Mouse (Mus musculus) megakaryocyte, embryonic 14.5 days (primary cell): ENCODE results near the gene Mbtps2. TPM values are rescaled to one million over a fixed set of nuclear protein-coding genes. Genes with fewer than 3 reads are reported as not detected.

ENCODE experiments used
- H3K27me3 ChIP-seq: replicated peaks from 2 replicates; pipeline ENCODE3; 2012; ENCODE audit warnings: inconsistent platforms
- H3K36me3 ChIP-seq: replicated peaks from 2 replicates; pipeline ENCODE3; 2012; ENCODE audit warnings: low read length, inconsistent platforms, mixed read lengths
- H3K4me1 ChIP-seq: 2 replicates; pipeline ENCODE4 v1.6.1; 2012; ENCODE audit warnings: inconsistent platforms
- H3K4me3 ChIP-seq: replicated peaks from 2 replicates; pipeline ENCODE3; 2012; ENCODE audit warnings: moderate library complexity, mild to moderate bottlenecking, inconsistent platforms
- H3K9me3 ChIP-seq: 2 replicates; pipeline ENCODE4 v1.6.1; 2012; ENCODE audit warnings: inconsistent platforms
- FLI1 ChIP-seq: IDR thresholded peaks from 2 replicates; pipeline ENCODE4 v1.6.1; 2012; ENCODE audit warnings: low read length, inconsistent platforms, mixed read lengths
- GATA1 ChIP-seq: IDR thresholded peaks from 3 replicates; pipeline ENCODE4 v1.6.1; 2012; ENCODE audit warnings: mixed read lengths, low read length, inconsistent platforms, borderline replicate concordance
- polyA plus RNA-seq: library from polyadenylated mRNA; stranded (reverse); fragments of >175 nt; gene quantifications from 2 replicates; pipeline ENCODE4 v1.2.3, GENCODE M21; 2012; ENCODE audit warnings: low replicate concordance; ENCODE audit not compliant: insufficient read depth

Mbtps2 gene
- polyA plus RNA-seq, 1 experiment = 1.4 TPM

GRCm38 (mm10) chrX:157547082-157547481, 51.4 kb downstream of the Mbtps2 start:
- no peaks in the 10 kb centered on the region for H3K4me1 ChIP-seq
- H3K36me3 ChIP-seq = peaks cover 22% of the 10 kb centered on the region
- no peaks in the 10 kb centered on the region for H3K9me3 ChIP-seq
- H3K27me3 ChIP-seq = no peaks in the 10 kb centered on the region
- H3K4me3 ChIP-seq = no peak overlapping the region
- TF ChIP-seq FLI1 (no peak), GATA1 (no peak)

DNA sequence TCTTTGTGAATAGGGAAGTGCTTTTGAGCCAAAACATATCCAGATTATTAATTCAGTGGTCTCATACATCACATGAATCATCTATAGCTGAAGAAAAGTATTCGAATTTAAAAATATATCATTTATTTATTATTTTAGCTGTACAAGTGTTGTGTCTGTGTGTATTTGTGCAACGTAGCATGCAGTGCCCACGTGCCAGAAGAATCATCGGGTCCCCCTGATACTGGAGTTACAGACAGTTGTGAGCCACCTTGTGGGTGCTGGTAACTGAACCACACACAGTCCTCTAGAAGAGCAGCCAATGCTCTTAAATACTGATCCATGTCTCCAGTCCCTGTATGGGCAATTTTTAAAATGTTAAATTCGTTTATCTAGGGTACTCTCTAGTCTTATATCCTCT, 92.1 kb downstream of the Mbtps2 start:
- TF ChIP-seq FLI1 (no peak), GATA1 (no peak)
- Histone ChIP-seq H3K4me1 (peaks cover 3% of the 10 kb centered on the region; the same call in 1 of the 2 replicates), H3K36me3 (no peaks in the 10 kb centered on the region), H3K4me3 (no peak overlapping the region), H3K9me3 (0 out of 2 replicates have a peak, but pooled peaks cover 5% of the 10 kb centered on the region), H3K27me3 (peaks cover 7% of the 10 kb centered on the region)

GRCm38 (mm10) chrX:157504506-157504905, 94.0 kb downstream of the Mbtps2 start:
- H3K27me3 ChIP-seq = peaks cover 9% of the 10 kb centered on the region
- peaks cover 3% of the 10 kb centered on the region; the same call in 1 of the 2 replicates for H3K4me1 ChIP-seq
- TF ChIP-seq GATA1 (no peak), FLI1 (no peak)
- H3K36me3 ChIP-seq = no peaks in the 10 kb centered on the region
- H3K4me3 ChIP-seq = no peak overlapping the region
- 0 out of 2 replicates have a peak, but pooled peaks cover 5% of the 10 kb centered on the region for H3K9me3 ChIP-seq

GRCm38 (mm10) chrX:157501871-157502270, 96.6 kb downstream of the Mbtps2 start:
- no peak for TF ChIP-seq GATA1
- no peak for TF ChIP-seq FLI1

GRCm38 (mm10) chrX:157500004-157500403, 98.5 kb downstream of the Mbtps2 start:
- H3K36me3 ChIP-seq = no peaks in the 10 kb centered on the region
- H3K9me3 ChIP-seq = 0 out of 2 replicates have a peak, but pooled peaks cover 5% of the 10 kb centered on the region
- peaks cover 9% of the 10 kb centered on the region for H3K27me3 ChIP-seq
- no peak overlapping the region for H3K4me3 ChIP-seq
- TF ChIP-seq GATA1 = no peak
- no peak for TF ChIP-seq FLI1
- 0 out of 2 replicates have a peak, but pooled peaks cover 3% of the 10 kb centered on the region for H3K4me1 ChIP-seq

More at GRCm38 (mm10) chrX:157501871-157502270, 96.6 kb downstream of the Mbtps2 start:
- peaks cover 9% of the 10 kb centered on the region for H3K27me3 ChIP-seq
- no peak overlapping the region for H3K4me3 ChIP-seq
- H3K9me3 ChIP-seq = 0 out of 2 replicates have a peak, but pooled peaks cover 5% of the 10 kb centered on the region
- 0 out of 2 replicates have a peak, but pooled peaks cover 3% of the 10 kb centered on the region for H3K4me1 ChIP-seq
- no peaks in the 10 kb centered on the region for H3K36me3 ChIP-seq

GRCm38 (mm10) chrX:157493159-157493558, 105.4 kb downstream of the Mbtps2 start:
- peaks cover 5% of the 10 kb centered on the region; the same call in 1 of the 2 replicates for H3K4me1 ChIP-seq
- no peak overlapping the region for H3K4me3 ChIP-seq
- peaks cover 11% of the 10 kb centered on the region for H3K27me3 ChIP-seq
- H3K36me3 ChIP-seq = no peaks in the 10 kb centered on the region
- TF ChIP-seq GATA1 (no peak), FLI1 (no peak)
- H3K9me3 ChIP-seq = peaks cover 13% of the 10 kb centered on the region; the same call in 1 of the 2 replicates

DNA sequence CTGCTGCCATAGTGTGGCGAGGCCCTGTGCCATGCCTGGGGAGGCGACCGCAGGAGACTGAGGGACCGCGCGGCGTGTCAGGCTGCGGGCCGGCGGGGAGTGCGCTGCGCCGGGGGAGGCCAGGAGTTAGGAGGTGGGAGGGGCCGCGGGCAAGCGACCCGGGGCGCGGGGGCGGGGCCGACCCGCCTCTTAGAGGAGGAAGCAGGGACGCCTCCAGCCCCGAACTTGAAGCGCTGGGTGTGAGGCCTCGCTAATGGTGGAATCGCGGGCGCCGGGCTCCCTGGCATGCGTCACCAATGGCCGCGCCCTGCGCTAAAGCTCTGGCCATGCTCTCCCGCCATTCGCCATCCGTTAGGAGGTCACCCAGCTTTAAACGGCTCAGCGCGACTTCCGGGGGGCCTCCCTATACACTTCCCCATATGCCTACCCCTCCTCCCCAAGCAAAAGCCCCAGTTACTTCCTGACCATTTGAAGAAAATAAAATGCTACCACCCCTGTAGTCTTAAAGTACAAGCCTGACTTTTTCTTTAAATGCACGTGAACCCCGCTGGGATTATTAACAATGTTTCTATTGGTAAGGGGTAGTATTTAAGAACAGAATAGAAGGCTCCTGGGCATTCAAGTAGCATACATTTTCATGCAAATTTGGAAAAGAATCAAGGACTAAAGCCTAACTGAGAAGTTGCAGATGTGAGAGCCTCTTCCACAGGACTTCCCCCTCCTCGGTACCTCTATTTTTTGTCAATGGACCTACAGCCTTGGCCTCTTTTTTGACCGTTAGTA, 106.4 kb downstream of the Mbtps2 start, which contains the start of gene Sms:
Sms (minus strand) TSS at position 344 of the 783 bp plus-strand sequence.
- peaks cover 13% of the 10 kb centered on the region; the same call in 1 of the 2 replicates for H3K9me3 ChIP-seq
- H3K27me3 ChIP-seq = peaks cover 9% of the 10 kb centered on the region
- peak within 1 kb of the TSS; percentile 93 for H3K4me3 ChIP-seq
- peaks cover 14% of the 10 kb centered on the region; the same call in 1 of the 2 replicates for H3K4me1 ChIP-seq
- TF ChIP-seq FLI1 (no peak), GATA1 (no peak)
- no peaks in the 10 kb centered on the region for H3K36me3 ChIP-seq

GRCm38 (mm10) chrX:157491145-157491935, 107.2 kb downstream of the Mbtps2 start:
- TF ChIP-seq FLI1 = no peak
- TF ChIP-seq GATA1 = no peak
- Histone ChIP-seq H3K9me3 (peaks cover 13% of the 10 kb centered on the region; the same call in 1 of the 2 replicates), H3K4me1 (peaks cover 18% of the 10 kb centered on the region; the same call in 1 of the 2 replicates), H3K27me3 (peaks cover 8% of the 10 kb centered on the region), H3K4me3 (peak overlapping the region; percentile 93), H3K36me3 (no peaks in the 10 kb centered on the region)

DNA sequence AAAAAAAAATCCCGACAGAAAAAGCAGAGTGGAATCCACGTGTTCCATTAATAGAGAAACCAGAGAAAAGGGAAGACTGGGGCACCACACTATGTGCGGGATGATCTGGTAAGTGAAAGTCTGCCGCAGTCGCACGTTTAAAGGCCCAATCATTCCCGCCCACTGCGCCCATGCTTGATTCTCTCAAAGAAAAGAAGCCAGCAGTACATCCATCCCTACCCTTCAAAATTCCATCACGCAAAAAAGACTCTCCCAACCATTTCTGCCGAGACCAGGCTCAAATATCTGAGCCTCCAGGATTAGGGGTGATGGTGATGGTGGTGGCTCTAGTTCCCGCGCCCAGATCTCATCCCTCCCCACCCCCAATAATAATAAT, 107.8 kb downstream of the Mbtps2 start:
- H3K4me3 ChIP-seq = peak overlapping the region; percentile 93

More for the DNA sequence above, 107.8 kb downstream of the Mbtps2 start:
- Histone ChIP-seq H3K36me3 (no peaks in the 10 kb centered on the region), H3K4me1 (peaks cover 18% of the 10 kb centered on the region; the same call in 1 of the 2 replicates), H3K9me3 (peaks cover 13% of the 10 kb centered on the region; the same call in 1 of the 2 replicates), H3K27me3 (peaks cover 8% of the 10 kb centered on the region)
- TF ChIP-seq FLI1 (no peak), GATA1 (no peak)
